8 mouse cellular contexts compared by ENCODE assay signal in genomic region chr4:57294971-57295656, GRCm38 (mm10). TPM values are rescaled to one million over a fixed set of nuclear protein-coding genes. Genes with fewer than 3 reads are reported as not detected.
A peak's percentile ranks its signal among the peaks of the same experiment; 100 is the strongest.
DNase-seq lines count a peak whose midpoint lies in the region.

No protein-coding gene starts in this region.

- peak; percentile 17 for DNase-seq in thymus, postnatal 4 days
- no peak for DNase-seq in thymus, postnatal 14 days
- DNase-seq in cerebellum, postnatal 36 days: peak; percentile 74
- DNase-seq in heart, postnatal 25 days (ENCODE audit: low spot score): peak; percentile 78
- peak; percentile 92 for DNase-seq in lung, postnatal 10 days
- peak; percentile 82 to 87 for DNase-seq in urinary bladder, postnatal 36 days (ENCODE audit: low spot score in 2 of 2)
- no peak for DNase-seq in left cerebral cortex, adult 11 months (ENCODE audit: low spot score)
- no peak for DNase-seq in right cerebral cortex, postnatal 25 days

- intact Hi-C loops in heart, postnatal 25 days (cut with DNase I): no loop called here

RNA-seq across cellular contexts. Expression of gene Ptpn3, which starts 6.5 kb away (rescaled TPM):
- total RNA-seq in heart, postnatal 25 days (2021): 10 to 100 TPM; 31.6 to 36.7 TPM

Comparison
In these comparisons a context has a peak if more than half of its experiments do, and no peak if none do; other contexts are left out.
1. DNase-seq: peak in thymus, postnatal 4 days (single experiment), cerebellum, postnatal 36 days (2 of 2), heart, postnatal 25 days (single experiment), lung, postnatal 10 days (single experiment) and urinary bladder, postnatal 36 days (2 of 2); none in thymus, postnatal 14 days (single experiment), left cerebral cortex, adult 11 months (single experiment) and right cerebral cortex, postnatal 25 days (single experiment).